Mouse (Mus musculus): ENCODE results near the gene Rhbdf2. TPM values are rescaled to one million over a fixed set of nuclear protein-coding genes. Genes with fewer than 3 reads are reported as not detected.

Rhbdf2 gene
- polyA plus RNA-seq (2017; shearing (Covaris generic)) = 19.5 TPM

DNA sequence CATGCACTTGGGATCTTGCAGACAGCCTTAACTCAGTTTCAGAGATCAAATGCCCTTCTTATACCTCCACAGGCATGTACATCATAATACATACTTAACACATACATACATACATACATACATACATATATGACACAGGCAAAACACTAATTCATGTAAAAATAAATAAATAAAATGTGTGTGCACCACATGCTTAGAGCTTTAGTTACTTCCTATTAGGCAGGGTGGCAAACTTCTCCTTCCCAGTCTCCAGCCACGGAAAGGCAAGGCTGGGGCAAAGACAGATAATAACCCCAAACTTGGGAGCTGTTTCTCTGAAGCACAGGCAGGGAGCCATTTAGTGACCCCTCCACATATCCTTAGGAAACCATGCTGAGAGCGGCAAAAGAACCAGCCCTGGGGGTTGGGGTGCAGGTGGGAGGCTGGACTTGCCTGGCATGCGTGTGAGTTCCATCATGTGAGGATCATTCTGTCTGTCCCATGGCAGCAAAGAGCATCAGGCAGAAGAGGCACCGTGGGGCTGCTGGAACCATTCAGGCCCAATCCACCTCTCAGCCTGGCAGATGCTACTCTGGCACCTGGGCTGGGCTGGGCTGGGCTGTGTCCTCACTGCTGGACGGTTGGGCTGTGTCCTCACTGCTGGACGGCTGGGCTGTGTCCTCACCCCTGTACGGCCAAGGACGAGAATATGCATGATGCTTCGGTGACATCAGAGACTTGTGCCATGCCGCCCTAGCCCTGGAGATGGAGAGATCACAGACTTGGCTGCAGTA, at the start of gene Rhbdf2:
Gene Rhbdf2 (minus strand): TSS at position 721 of the 773 bp plus-strand sequence.

GRCm38 (mm10) chr11:116654255-116654821, 27.5 kb upstream of the Rhbdf2 start, which contains the start of gene Cygb:
Gene Cygb, minus strand, starts transcription at chr11:116654313.

GRCm38 (mm10) chr11:116653234-116653633, 26.4 kb upstream of the Rhbdf2 start, which contains the start of gene Prcd:
Gene Prcd, plus strand, starts transcription at chr11:116653534.

GRCm38 (mm10) chr11:116586310-116586709, 40.5 kb downstream of the Rhbdf2 start, which contains the start of gene Aanat:
Gene Aanat, plus strand, starts transcription at chr11:116586432.

GRCm38 (mm10) chr11:116581376-116581814, 45.4 kb downstream of the Rhbdf2 start, which contains the start of gene Ube2o:
Gene Ube2o, minus strand, starts transcription at chr11:116581447.

Other genes starting within 250 kb of the Rhbdf2 start
- gene Rnf157, start 214.0 kb downstream of the Rhbdf2 start, polyA plus RNA-seq (2017; shearing (Covaris generic)) = 98.2 TPM
- 963 TPM for gene Ubald2, start 192.9 kb downstream of the Rhbdf2 start, polyA plus RNA-seq (2017; shearing (Covaris generic))
- gene Qrich2, start 160.8 kb downstream of the Rhbdf2 start, polyA plus RNA-seq (2017; shearing (Covaris generic)) = not detected
- gene Prpsap1, start 132.8 kb downstream of the Rhbdf2 start, polyA plus RNA-seq (2017; shearing (Covaris generic)) = 118 TPM
- gene Sphk1, start 96.1 kb downstream of the Rhbdf2 start, polyA plus RNA-seq (2017; shearing (Covaris generic)) = 0.31 TPM
- gene Ube2o, start 45.6 kb downstream of the Rhbdf2 start, polyA plus RNA-seq (2017; shearing (Covaris generic)) = 16.2 TPM
- gene Aanat, start 40.6 kb downstream of the Rhbdf2 start, polyA plus RNA-seq (2017; shearing (Covaris generic)) = not detected
- gene Prcd, start 26.5 kb upstream of the Rhbdf2 start, polyA plus RNA-seq (2017; shearing (Covaris generic)) = not detected
- gene Cygb, start 27.3 kb upstream of the Rhbdf2 start, polyA plus RNA-seq (2017; shearing (Covaris generic)) = not detected
- gene St6galnac1, start 148.5 kb upstream of the Rhbdf2 start, polyA plus RNA-seq (2017; shearing (Covaris generic)) = 1.0 TPM
- gene Mxra7, start 201.0 kb upstream of the Rhbdf2 start, polyA plus RNA-seq (2017; shearing (Covaris generic)) = not detected
- gene Mettl23, start 216.3 kb upstream of the Rhbdf2 start, polyA plus RNA-seq (2017; shearing (Covaris generic)) = 121 TPM
- 101 TPM for gene Jmjd6, start 216.4 kb upstream of the Rhbdf2 start, polyA plus RNA-seq (2017; shearing (Covaris generic))
- 16.3 TPM for gene Mfsd11, start 225.4 kb upstream of the Rhbdf2 start, polyA plus RNA-seq (2017; shearing (Covaris generic))
- 394 TPM for gene Srsf2, start 226.1 kb upstream of the Rhbdf2 start, polyA plus RNA-seq (2017; shearing (Covaris generic))

All from effector memory CD4-positive, alpha-beta T cell, adult 5 months (primary cell).